Mouse (Mus musculus): ENCODE measurements around the gene Gfy.

DNA sequence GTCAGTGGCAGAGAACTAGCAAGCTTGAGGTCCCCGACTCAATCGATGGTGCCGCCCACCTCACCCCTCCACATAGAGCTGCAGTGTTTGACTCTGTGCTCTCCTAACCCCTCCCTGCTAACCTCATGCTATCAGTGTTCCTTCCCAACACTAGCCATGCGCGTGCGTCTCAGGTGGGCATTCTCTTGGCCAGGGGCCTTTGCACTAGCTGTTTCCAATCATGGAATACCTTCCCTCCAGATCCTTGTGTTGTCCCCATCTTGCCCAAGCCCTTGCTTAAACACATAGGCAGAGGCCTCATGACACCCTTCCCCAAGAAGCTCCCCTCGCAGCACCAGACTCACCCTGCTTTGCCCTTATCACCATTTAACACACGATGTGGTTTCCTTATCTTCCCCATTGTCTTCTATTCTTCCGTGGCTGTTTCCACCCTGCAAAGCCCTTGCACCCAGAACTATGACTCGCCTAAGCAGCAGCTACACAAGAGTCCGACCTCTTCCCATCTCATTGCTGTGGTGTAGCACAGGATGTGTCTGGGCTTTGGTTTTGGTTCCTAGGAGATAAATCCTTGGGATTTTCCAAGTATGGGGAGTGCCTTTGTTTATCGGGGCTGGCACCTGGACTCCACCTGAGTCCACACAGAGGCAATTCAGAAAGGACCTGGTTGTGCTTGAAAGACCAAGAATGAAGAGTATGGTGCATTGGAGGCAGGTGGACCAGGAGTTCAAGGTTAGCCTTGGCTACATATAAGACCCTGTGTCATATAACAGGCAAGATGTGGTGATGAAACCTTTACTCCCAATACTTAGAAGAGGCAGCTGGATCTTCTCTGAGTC is 42.0 kb downstream of the Gfy start:
- TF ChIP-seq POLR2A (IDR thresholded peaks at IDR 0.05; ENCODE audit: insufficient read depth, low read depth, low read length) (no peak), CTCF (IDR thresholded peaks at IDR 0.05; ENCODE audit: insufficient read depth, low read depth, low read length) (no peak)
